Mouse (Mus musculus) hindbrain, embryonic 11.5 days (tissue): Measurements from ENCODE around the gene Cnep1r1. TPM values are rescaled to one million over a fixed set of nuclear protein-coding genes. Genes with fewer than 3 reads are reported as not detected.

Source experiments
- ATAC-seq: fragments of 200-750 bp; cut with Nextera tagmentation; 2 replicates; pipeline ENCODE4 v1.8.0; 2017; ENCODE audit warnings: mild to moderate bottlenecking, moderate TSS enrichment, moderate library complexity; ENCODE audit not compliant: low FRiP score
- DNase-seq: peaks from one replicate; pipeline ENCODE4 v3.0.0-alpha.2; 2015; ENCODE audit warnings: low spot score
- H3K27ac ChIP-seq: fragments of 300-500 bp; sonication (generic); 2 replicates; pipeline ENCODE4 v1.5.1; 2014; ENCODE audit warnings: mild to moderate bottlenecking, low read depth, low read length
- H3K27me3 ChIP-seq: fragments of 300-500 bp; sonication (generic); 2 replicates; pipeline ENCODE4 v1.6.1; 2014; ENCODE audit warnings: mild to moderate bottlenecking, low read length, moderate library complexity, mixed read lengths; ENCODE audit not compliant: control insufficient read depth, insufficient read depth
- H3K36me3 ChIP-seq: fragments of 300-500 bp; sonication (generic); 2 replicates; pipeline ENCODE4 v1.6.1; 2014; ENCODE audit warnings: mild to moderate bottlenecking, low read length, moderate library complexity, mixed read lengths; ENCODE audit not compliant: control insufficient read depth, insufficient read depth
- H3K4me1 ChIP-seq: fragments of 300-500 bp; sonication (generic); replicated peaks from 2 replicates; pipeline ENCODE4 v1.6.1; 2014; ENCODE audit warnings: low read length, mixed read lengths; ENCODE audit not compliant: control insufficient read depth, insufficient read depth
- H3K4me2 ChIP-seq: fragments of 300-500 bp; sonication (generic); replicated peaks from 2 replicates; pipeline ENCODE4 v1.6.1; 2014; ENCODE audit warnings: mild to moderate bottlenecking, low read depth, low read length
- H3K4me3 ChIP-seq: fragments of 300-500 bp; sonication (generic); 2 replicates; pipeline ENCODE4 v1.5.1; 2014; ENCODE audit warnings: low read depth, low read length
- H3K9ac ChIP-seq: fragments of 300-500 bp; sonication (generic); 2 replicates; pipeline ENCODE4 v1.6.1; 2014; ENCODE audit warnings: low read depth, low read length
- H3K9me3 ChIP-seq: fragments of 300-500 bp; sonication (generic); 2 replicates; pipeline ENCODE4 v1.6.1; 2016; ENCODE audit warnings: low read length; ENCODE audit not compliant: control insufficient read depth
- WGBS: fragments of 180-500 bp; shearing (Covaris S2); extraction: QIAGEN DNeasy Blood & Tissue Kit; methylation state at CpG from one replicate; pipeline ENCODE4 v1.1.7; 2014; 5-methylcytosine and 5-hydroxymethylcytosine counted together
- polyA plus RNA-seq: library from polyadenylated mRNA; unstranded; fragments of >200 nt; fragmentation: Nextera tagmentation; extraction: Ambion mirVana; gene quantifications from 2 replicates; pipeline ENCODE4 v1.2.1, GENCODE M21; 2014

Cnep1r1 gene
- polyA plus RNA-seq, 1 experiment from 2014 or later, result 43.0 TPM

GRCm38 (mm10) chr8:88160237-88160995 is 41.8 kb downstream of the Cnep1r1 start:
- DNase-seq (no peak), ATAC-seq (no peak)
- no peak overlapping the region for H3K4me2 ChIP-seq
- H3K4me3 ChIP-seq, result no peak overlapping the region
- H3K9ac ChIP-seq, result no peak overlapping the region
- peaks cover 7% of the 10 kb centered on the region for H3K36me3 ChIP-seq
- H3K27me3 ChIP-seq, result no peaks in the 10 kb centered on the region
- WGBS, result 92% methylated on average over 9 of the region's 10 CpGs
- no peaks in the 10 kb centered on the region for H3K9me3 ChIP-seq
- no peaks in the 10 kb centered on the region for H3K4me1 ChIP-seq
- H3K27ac ChIP-seq, result no peak overlapping the region

- Histone ChIP-seq H3K9ac (no peak overlapping the region), H3K4me1 (no peaks in the 10 kb centered on the region), H3K27ac (no peak overlapping the region), H3K4me3 (no peak overlapping the region), H3K36me3 (peaks cover 7% of the 10 kb centered on the region), H3K4me2 (no peak overlapping the region), H3K9me3 (no peaks in the 10 kb centered on the region), H3K27me3 (no peaks in the 10 kb centered on the region)
- ATAC-seq, result no peak
- peak; percentile 84 for DNase-seq
- WGBS, result 76% methylated on average over 5 of the region's 5 CpGs
Observed at GRCm38 (mm10) chr8:88161439-88161838, 42.9 kb downstream of the Cnep1r1 start.

- DNase-seq, result no peak
- Histone ChIP-seq H3K4me2 (no peak overlapping the region), H3K4me1 (no peaks in the 10 kb centered on the region), H3K9ac (no peak overlapping the region), H3K4me3 (no peak overlapping the region), H3K27me3 (no peaks in the 10 kb centered on the region), H3K9me3 (no peaks in the 10 kb centered on the region), H3K27ac (no peak overlapping the region), H3K36me3 (no peaks in the 10 kb centered on the region)
- no peak for ATAC-seq
- WGBS, result 90% methylated on average over 7 of the region's 7 CpGs
Observed at GRCm38 (mm10) chr8:88175264-88175663, 56.7 kb downstream of the Cnep1r1 start.

- no peak overlapping the region for H3K4me2 ChIP-seq
- no peaks in the 10 kb centered on the region for H3K4me1 ChIP-seq
- no peaks in the 10 kb centered on the region for H3K36me3 ChIP-seq
- no peaks in the 10 kb centered on the region for H3K27me3 ChIP-seq
- WGBS, result 90% methylated on average over 8 of the region's 8 CpGs
- no peak overlapping the region for H3K4me3 ChIP-seq
- H3K9me3 ChIP-seq, result no peaks in the 10 kb centered on the region
- H3K27ac ChIP-seq, result no peak overlapping the region
- H3K9ac ChIP-seq, result no peak overlapping the region
- DNase-seq, result no peak
- ATAC-seq, result no peak
Observed at GRCm38 (mm10) chr8:88177291-88177690, 58.7 kb downstream of the Cnep1r1 start.

- Histone ChIP-seq H3K27me3 (no peaks in the 10 kb centered on the region), H3K4me2 (no peak overlapping the region), H3K4me1 (no peaks in the 10 kb centered on the region), H3K4me3 (no peak overlapping the region), H3K9ac (no peak overlapping the region), H3K9me3 (no peaks in the 10 kb centered on the region), H3K27ac (no peak overlapping the region), H3K36me3 (no peaks in the 10 kb centered on the region)
- WGBS, result 91% methylated on average over 2 of the region's 2 CpGs
- ATAC-seq (no peak), DNase-seq (no peak)
Observed at GRCm38 (mm10) chr8:88183121-88183520, 64.6 kb downstream of the Cnep1r1 start.

Other genes with a start within 250 kb of the Cnep1r1 start
- 43.3 and 49.5 TPM in 2 replicates for gene Zfp423, start 159.2 kb upstream of the Cnep1r1 start, polyA plus RNA-seq
- gene Heatr3, start 19.1 kb downstream of the Cnep1r1 start, polyA plus RNA-seq, result 47.9 and 48.4 TPM in 2 replicates
- gene Tent4b, start 80.4 kb downstream of the Cnep1r1 start, polyA plus RNA-seq, result 12.1 and 14.5 TPM in 2 replicates
- gene Adcy7, start 153.6 kb downstream of the Cnep1r1 start, polyA plus RNA-seq, result 1.7 and 2.5 TPM in 2 replicates
- gene Brd7, start 243.4 kb downstream of the Cnep1r1 start, polyA plus RNA-seq, result 77.5 and 82.4 TPM in 2 replicates